Mouse (Mus musculus): ENCODE measurements around the gene Klk7.

DNA sequence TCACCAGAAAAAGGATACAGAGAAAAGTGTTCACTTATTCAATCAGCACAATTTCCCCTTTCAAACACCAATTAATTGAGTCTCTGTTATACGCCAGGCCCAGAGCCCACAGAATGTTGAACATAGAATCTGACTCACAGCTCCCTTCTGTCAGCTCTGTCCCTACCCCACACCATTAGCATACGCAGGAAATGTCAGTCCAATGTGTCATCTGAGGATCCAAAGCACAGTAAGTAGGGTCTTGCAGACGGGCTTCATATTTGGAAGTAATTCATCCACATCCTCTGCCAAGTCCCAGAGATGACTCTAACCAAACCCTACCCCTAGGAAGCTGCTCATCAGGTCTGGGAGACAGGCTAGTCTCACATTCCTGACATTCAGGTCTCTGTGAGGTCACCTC is 23.0 kb upstream of the Klk7 start:
- no peak for TF ChIP-seq CTCF (IDR thresholded peaks at IDR 0.05; ENCODE audit: extremely low read depth, insufficient read depth, low read length)
- no peak for TF ChIP-seq POLR2A (IDR thresholded peaks at IDR 0.05; ENCODE audit: extremely low read depth, insufficient read depth, low read length)

Data from cortical plate, adult 2 months (tissue).